8 mouse cellular contexts compared by ENCODE assay signal in genomic region chr3:68582103-68582740, GRCm38 (mm10).
DNase-seq lines count a peak whose midpoint lies in the region; ATAC-seq and TF ChIP-seq lines count a peak whose summit lies in the region.

No protein-coding gene starts in this region.

- TF ChIP-seq EP300 in stomach, postnatal 0 days (optimal IDR thresholded peaks at IDR 0.05) = no peak

- 62% methylated on average over 12 of the region's 12 CpGs for WGBS in embryonic facial prominence, embryonic 13.5 days
- 52% methylated on average over 12 of the region's 12 CpGs for WGBS in limb, embryonic 13.5 days
- WGBS in stomach, postnatal 0 days = 66% methylated on average over 12 of the region's 12 CpGs

- intact Hi-C loops in gastrocnemius, adult 2 months (cut with DNase I) = loop anchor here (5.0 kb wide), 1 partner anchor 110 kb away; the partner anchor contains the start of gene Il12a
- intact Hi-C loops in gastrocnemius, postnatal 14 days (cut with DNase I; ENCODE audit: low total_unique reads) = no loop called here

- H3K9ac ChIP-seq in embryonic facial prominence, embryonic 13.5 days = no peak overlapping the region
- no peak overlapping the region for H3K9ac ChIP-seq in limb, embryonic 13.5 days
- H3K9ac ChIP-seq in stomach, postnatal 0 days (ENCODE audit: low read length) = no peak overlapping the region

- peak overlapping the region; percentile 48; the same call in 1 of the 2 replicates for H3K4me2 ChIP-seq in embryonic facial prominence, embryonic 13.5 days
- H3K4me2 ChIP-seq in limb, embryonic 13.5 days (replicated peaks) = peak overlapping the region; percentile 9
- no peak overlapping the region for H3K4me2 ChIP-seq in stomach, postnatal 0 days (replicated peaks; ENCODE audit: low read depth)

- no peak for DNase-seq in gastrocnemius, adult 2 months
- DNase-seq in gastrocnemius, postnatal 14 days = no peak
- peak; percentile 37 for DNase-seq in A20 (ENCODE audit: low read depth, low spot score)
- DNase-seq in stomach, postnatal 0 days (ENCODE audit: low spot score) = no peak
- no peak for DNase-seq in spleen, postnatal 14 days (ENCODE audit: low spot score in 2 of 2)
- DNase-seq in adipocyte (ENCODE audit: low spot score) = no peak

- H3K9me3 ChIP-seq in embryonic facial prominence, embryonic 13.5 days = no peaks in the 10 kb centered on the region
- no peaks in the 10 kb centered on the region for H3K9me3 ChIP-seq in limb, embryonic 13.5 days
- no peaks in the 10 kb centered on the region for H3K9me3 ChIP-seq in stomach, postnatal 0 days (ENCODE audit: control insufficient read depth, low read length)

- no peaks in the 10 kb centered on the region for H3K27me3 ChIP-seq in embryonic facial prominence, embryonic 13.5 days
- peaks cover 15% of the 10 kb centered on the region for H3K27me3 ChIP-seq in limb, embryonic 13.5 days
- H3K27me3 ChIP-seq in stomach, postnatal 0 days (ENCODE audit: control insufficient read depth, insufficient read depth, low read length) = no peaks in the 10 kb centered on the region

- ATAC-seq in embryonic facial prominence, embryonic 13.5 days (ENCODE audit: insufficient number of reproducible peaks, insufficient read depth, low FRiP score, low TSS enrichment, low read depth) = peak; percentile 69; the same call in 1 of the 2 replicates
- ATAC-seq in limb, embryonic 13.5 days (ENCODE audit: low FRiP score, low read depth) = 0 out of 2 replicates have a peak, but pooled peaks have one; percentile 10
- no peak for ATAC-seq in stomach, postnatal 0 days (ENCODE audit: low FRiP score, low TSS enrichment)

- peaks cover 38% of the 10 kb centered on the region for H3K4me1 ChIP-seq in embryonic facial prominence, embryonic 13.5 days
- H3K4me1 ChIP-seq in limb, embryonic 13.5 days = peaks cover 52% of the 10 kb centered on the region
- H3K4me1 ChIP-seq in stomach, postnatal 0 days (replicated peaks; ENCODE audit: control insufficient read depth, insufficient read depth) = peaks cover 3% of the 10 kb centered on the region

- H3K36me3 ChIP-seq in embryonic facial prominence, embryonic 13.5 days = no peaks in the 10 kb centered on the region
- H3K36me3 ChIP-seq in limb, embryonic 13.5 days = no peaks in the 10 kb centered on the region
- no peaks in the 10 kb centered on the region for H3K36me3 ChIP-seq in stomach, postnatal 0 days (ENCODE audit: control insufficient read depth, insufficient read depth, low read length)

- TF ChIP-seq CTCF in gastrocnemius, adult 2 months (IDR thresholded peaks at IDR 0.05) = peak; percentile 63
- TF ChIP-seq CTCF in stomach, postnatal 0 days (IDR thresholded peaks at IDR 0.05; ENCODE audit: low read depth) = peak; percentile 51

- no peak overlapping the region for H3K4me3 ChIP-seq in gastrocnemius, adult 2 months
- H3K4me3 ChIP-seq in embryonic facial prominence, embryonic 13.5 days = no peak overlapping the region
- no peak overlapping the region for H3K4me3 ChIP-seq in limb, embryonic 13.5 days
- no peak overlapping the region for H3K4me3 ChIP-seq in stomach, postnatal 0 days (ENCODE audit: low read depth, low read length)

- H3K27ac ChIP-seq in gastrocnemius, adult 2 months = peak overlapping the region; percentile 93
- 0 out of 2 replicates have a peak overlapping the region, but pooled peaks have one; percentile 68 for H3K27ac ChIP-seq in embryonic facial prominence, embryonic 13.5 days
- H3K27ac ChIP-seq in limb, embryonic 13.5 days = no peak overlapping the region
- no peak overlapping the region for H3K27ac ChIP-seq in stomach, postnatal 0 days (replicated peaks)

Comparison
In these comparisons a context has a peak if more than half of its experiments do, and no peak if none do; other contexts are left out.
1. H3K27ac ChIP-seq: peak in gastrocnemius, adult 2 months (single experiment) and embryonic facial prominence, embryonic 13.5 days (single experiment); none in limb, embryonic 13.5 days (single experiment) and stomach, postnatal 0 days (single experiment).